ENCODE assay signal across 22 mouse cellular contexts in the genomic region with DNA sequence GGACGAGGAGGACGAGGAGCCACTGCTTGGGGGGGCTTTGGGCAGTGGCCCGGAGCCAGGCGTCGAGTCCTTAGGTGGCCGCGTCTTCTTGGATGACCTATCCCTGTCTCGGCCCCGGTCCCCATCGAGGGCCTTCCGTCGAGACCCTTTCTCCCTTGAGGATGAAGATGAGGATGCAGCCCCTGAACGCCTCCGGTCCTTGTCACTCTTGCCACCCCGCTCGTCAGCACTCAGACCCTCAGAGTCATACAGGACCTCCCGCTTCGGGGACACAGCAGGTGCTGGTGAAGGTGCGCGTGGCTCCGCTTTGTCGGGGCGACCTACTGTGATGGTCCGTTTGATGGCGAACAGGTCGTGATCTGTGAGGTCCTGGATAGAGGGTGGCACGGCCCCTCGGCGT.
"Had no signal": no experiment of that assay in that cellular context is flagged by ENCODE, and none has a peak within 500 bp of the region (broad histone marks: within the 10 kb centered on the region; RNA-seq: fewer than 3 reads in every experiment).

No protein-coding gene starts in this region.

- ATAC-seq: liver, embryonic 12.5 days; midbrain, embryonic 13.5 days; midbrain, embryonic 16.5 days had no signal

- H3K9ac ChIP-seq: limb, embryonic 13.5 days; liver, embryonic 12.5 days; liver, embryonic 15.5 days; lung, embryonic 15.5 days; midbrain, embryonic 13.5 days had no signal

- H3K9me3 ChIP-seq: limb, embryonic 10.5 days; limb, embryonic 13.5 days; liver, embryonic 15.5 days; lung, embryonic 15.5 days; midbrain, embryonic 13.5 days had no signal

- H3K27ac ChIP-seq: kidney, postnatal 0 days; layer of hippocampus, adult 2 months; limb, embryonic 10.5 days; limb, embryonic 13.5 days; liver, embryonic 12.5 days; liver, embryonic 15.5 days; lung, embryonic 15.5 days; midbrain, embryonic 13.5 days had no signal

- H3K4me3 ChIP-seq: layer of hippocampus, adult 2 months; limb, embryonic 13.5 days; liver, embryonic 12.5 days; liver, embryonic 15.5 days; lung, embryonic 15.5 days; midbrain, embryonic 13.5 days; myocyte had no signal

- H3K4me1 ChIP-seq: lung, embryonic 15.5 days; midbrain, embryonic 13.5 days had no signal

- H3K27me3 ChIP-seq: limb, embryonic 13.5 days; liver, embryonic 12.5 days; liver, embryonic 15.5 days; lung, embryonic 15.5 days; midbrain, embryonic 13.5 days had no signal

- DNase-seq: kidney, adult 2 months; kidney, postnatal 25 days; layer of hippocampus, adult 9-11 months; liver; lung, adult 18-20 months; lung, postnatal 10 days; lung, postnatal 36 days; right cerebral cortex, adult 18-20 months; right cerebral cortex, postnatal 14 days; right cerebral cortex, postnatal 4 days; thymus, adult 18-20 months; thymus, postnatal 36 days had no signal

- H3K4me2 ChIP-seq: limb, embryonic 13.5 days; liver, embryonic 12.5 days; liver, embryonic 15.5 days; lung, embryonic 15.5 days; midbrain, embryonic 13.5 days had no signal
